Mouse (Mus musculus) stomach, embryonic 15.5 days (tissue): ENCODE results near the gene Rnf144b. TPM values are rescaled to one million over a fixed set of nuclear protein-coding genes. Genes with fewer than 3 reads are reported as not detected.
A peak's percentile ranks its signal among the peaks of the same experiment; 100 is the strongest.

Experiments
- ATAC-seq: fragments of 200-750 bp; cut with Nextera tagmentation; 2 replicates; pipeline ENCODE4 v1.8.0; 2017; ENCODE audit warnings: low read depth, moderate number of reproducible peaks, moderate TSS enrichment; ENCODE audit not compliant: insufficient read depth, low FRiP score
- H3K27ac ChIP-seq: fragments of 300-500 bp; sonication (generic); 2 replicates; pipeline ENCODE4 v1.5.1; 2015; ENCODE audit warnings: mild to moderate bottlenecking, inconsistent platforms
- H3K27me3 ChIP-seq: fragments of 300-500 bp; sonication (generic); replicated peaks from 2 replicates; pipeline ENCODE4 v1.6.1; 2015; ENCODE audit warnings: inconsistent platforms
- H3K36me3 ChIP-seq: fragments of 300-500 bp; sonication (generic); 2 replicates; pipeline ENCODE4 v1.6.1; 2015; ENCODE audit warnings: inconsistent platforms
- H3K4me1 ChIP-seq: fragments of 300-500 bp; sonication (generic); 2 replicates; pipeline ENCODE4 v1.6.1; 2015; ENCODE audit warnings: inconsistent platforms
- H3K4me2 ChIP-seq: fragments of 300-500 bp; sonication (generic); 2 replicates; pipeline ENCODE4 v1.6.1; 2015; ENCODE audit warnings: mild to moderate bottlenecking, inconsistent platforms
- H3K4me3 ChIP-seq: fragments of 300-500 bp; sonication (generic); replicated peaks from 2 replicates; pipeline ENCODE4 v1.5.1; 2015; ENCODE audit warnings: inconsistent platforms
- H3K9ac ChIP-seq: fragments of 300-500 bp; sonication (generic); 2 replicates; pipeline ENCODE4 v1.6.1; 2015; ENCODE audit warnings: inconsistent platforms
- H3K9me3 ChIP-seq: fragments of 300-500 bp; sonication (generic); 2 replicates; pipeline ENCODE4 v1.6.1; 2016; ENCODE audit warnings: inconsistent platforms
- WGBS: fragments of 180-500 bp; shearing (Covaris S2); methylation state at CpG from one replicate; pipeline ENCODE4 v1.1.7; 2015; 5-methylcytosine and 5-hydroxymethylcytosine counted together
- polyA plus RNA-seq: library from polyadenylated mRNA; unstranded; fragments of >200 nt; fragmentation: Nextera tagmentation; extraction: Ambion mirVana; gene quantifications from 2 replicates; pipeline ENCODE4 v1.2.1, GENCODE M21; 2015

Gene Rnf144b
- polyA plus RNA-seq, 1 experiment from 2014 or later = 2.0 TPM

GRCm38 (mm10) chr13:47183771-47184170, 61.3 kb downstream of the Rnf144b start:
- Histone ChIP-seq H3K36me3 (no peaks in the 10 kb centered on the region), H3K4me1 (no peaks in the 10 kb centered on the region), H3K27me3 (no peaks in the 10 kb centered on the region), H3K4me3 (no peak overlapping the region), H3K27ac (no peak overlapping the region), H3K9me3 (no peaks in the 10 kb centered on the region), H3K9ac (no peak overlapping the region), H3K4me2 (no peak overlapping the region)
- no peak for ATAC-seq
- 73% methylated on average over 9 of the region's 9 CpGs for WGBS

- H3K9me3 ChIP-seq = no peaks in the 10 kb centered on the region
- no peak overlapping the region for H3K4me3 ChIP-seq
- no peaks in the 10 kb centered on the region for H3K36me3 ChIP-seq
- no peak overlapping the region for H3K4me2 ChIP-seq
- 0 out of 2 replicates have a peak, but pooled peaks cover 2% of the 10 kb centered on the region for H3K4me1 ChIP-seq
- no peak overlapping the region for H3K27ac ChIP-seq
- 74% methylated on average over 4 of the region's 4 CpGs for WGBS
- no peak overlapping the region for H3K9ac ChIP-seq
- ATAC-seq = no peak
- no peaks in the 10 kb centered on the region for H3K27me3 ChIP-seq
These were observed 65.4 kb downstream of the Rnf144b start for GRCm38 (mm10) chr13:47187836-47188235.

- H3K4me3 ChIP-seq = no peak overlapping the region
- no peaks in the 10 kb centered on the region for H3K9me3 ChIP-seq
- no peak overlapping the region for H3K27ac ChIP-seq
- peaks cover 8% of the 10 kb centered on the region; the same call in 1 of the 2 replicates for H3K4me1 ChIP-seq
- no peak for ATAC-seq
- no peak overlapping the region for H3K4me2 ChIP-seq
- H3K36me3 ChIP-seq = no peaks in the 10 kb centered on the region
- no peak overlapping the region for H3K9ac ChIP-seq
- WGBS = 79% methylated on average over 7 of the region's 7 CpGs
- no peaks in the 10 kb centered on the region for H3K27me3 ChIP-seq
These were observed 67.5 kb downstream of the Rnf144b start for GRCm38 (mm10) chr13:47189971-47190370.

GRCm38 (mm10) chr13:47192200-47192599, 69.7 kb downstream of the Rnf144b start:
- no peaks in the 10 kb centered on the region for H3K36me3 ChIP-seq
- H3K27ac ChIP-seq = no peak overlapping the region
- 41% methylated on average over 2 of the region's 2 CpGs for WGBS
- H3K4me2 ChIP-seq = no peak overlapping the region
- no peak for ATAC-seq
- H3K27me3 ChIP-seq = 0 out of 2 replicates have a peak, but pooled peaks cover 3% of the 10 kb centered on the region
- no peaks in the 10 kb centered on the region for H3K9me3 ChIP-seq
- no peak overlapping the region for H3K4me3 ChIP-seq
- peaks cover 8% of the 10 kb centered on the region; the same call in 1 of the 2 replicates for H3K4me1 ChIP-seq
- no peak overlapping the region for H3K9ac ChIP-seq

GRCm38 (mm10) chr13:47192771-47193170, 70.3 kb downstream of the Rnf144b start:
- Histone ChIP-seq H3K9me3 (no peaks in the 10 kb centered on the region), H3K27ac (no peak overlapping the region), H3K9ac (no peak overlapping the region), H3K27me3 (0 out of 2 replicates have a peak, but pooled peaks cover 3% of the 10 kb centered on the region), H3K4me2 (no peak overlapping the region), H3K4me1 (peaks cover 8% of the 10 kb centered on the region; the same call in 1 of the 2 replicates), H3K36me3 (no peaks in the 10 kb centered on the region), H3K4me3 (no peak overlapping the region)
- no peak for ATAC-seq
- 64% methylated on average over 5 of the region's 5 CpGs for WGBS

- Histone ChIP-seq H3K27me3 (0 out of 2 replicates have a peak, but pooled peaks cover 3% of the 10 kb centered on the region), H3K27ac (peak overlapping the region; percentile 78), H3K4me2 (peak overlapping the region; percentile 83), H3K9me3 (no peaks in the 10 kb centered on the region), H3K4me1 (peaks cover 8% of the 10 kb centered on the region; the same call in 1 of the 2 replicates), H3K9ac (peak overlapping the region; percentile 17; the same call in 1 of the 2 replicates), H3K4me3 (peak overlapping the region; percentile 43), H3K36me3 (no peaks in the 10 kb centered on the region)
- 6% methylated on average over 32 of the region's 32 CpGs for WGBS
- peak; percentile 88 for ATAC-seq
These were observed 71.1 kb downstream of the Rnf144b start for GRCm38 (mm10) chr13:47193326-47194153.

- Histone ChIP-seq H3K9ac (no peak overlapping the region), H3K27ac (0 out of 2 replicates have a peak overlapping the region, but pooled peaks have one; percentile 8), H3K36me3 (no peaks in the 10 kb centered on the region), H3K4me1 (peaks cover 8% of the 10 kb centered on the region; the same call in 1 of the 2 replicates), H3K27me3 (0 out of 2 replicates have a peak, but pooled peaks cover 3% of the 10 kb centered on the region), H3K4me3 (peak overlapping the region; percentile 43), H3K9me3 (no peaks in the 10 kb centered on the region), H3K4me2 (peak overlapping the region; percentile 83)
- no peak for ATAC-seq
- 14% methylated on average over 11 of the region's 11 CpGs for WGBS
These were observed 72.2 kb downstream of the Rnf144b start for GRCm38 (mm10) chr13:47194695-47195094.

- Histone ChIP-seq H3K4me3 (no peak overlapping the region), H3K27ac (no peak overlapping the region), H3K27me3 (0 out of 2 replicates have a peak, but pooled peaks cover 3% of the 10 kb centered on the region), H3K4me2 (peak overlapping the region; percentile 83), H3K9me3 (no peaks in the 10 kb centered on the region), H3K9ac (no peak overlapping the region), H3K4me1 (peaks cover 8% of the 10 kb centered on the region; the same call in 1 of the 2 replicates), H3K36me3 (no peaks in the 10 kb centered on the region)
- ATAC-seq = no peak
- 24% methylated on average over 4 of the region's 4 CpGs for WGBS
These were observed 73.0 kb downstream of the Rnf144b start for GRCm38 (mm10) chr13:47195491-47195890.

GRCm38 (mm10) chr13:47200011-47200670, 77.7 kb downstream of the Rnf144b start:
- H3K36me3 ChIP-seq = no peaks in the 10 kb centered on the region
- no peak overlapping the region for H3K4me3 ChIP-seq
- no peaks in the 10 kb centered on the region for H3K4me1 ChIP-seq
- no peak overlapping the region for H3K4me2 ChIP-seq
- H3K9ac ChIP-seq = no peak overlapping the region
- no peaks in the 10 kb centered on the region for H3K9me3 ChIP-seq
- 0 out of 2 replicates have a peak, but pooled peaks cover 3% of the 10 kb centered on the region for H3K27me3 ChIP-seq
- WGBS = 58% methylated on average over 12 of the region's 12 CpGs
- no peak for ATAC-seq
- no peak overlapping the region for H3K27ac ChIP-seq

- WGBS = 38% methylated on average over 13 of the region's 13 CpGs
- no peaks in the 10 kb centered on the region for H3K27me3 ChIP-seq
- H3K36me3 ChIP-seq = no peaks in the 10 kb centered on the region
- H3K9me3 ChIP-seq = no peaks in the 10 kb centered on the region
- peak overlapping the region; percentile 8; the same call in 1 of the 2 replicates for H3K27ac ChIP-seq
- ATAC-seq = no peak
- H3K4me3 ChIP-seq = no peak overlapping the region
- H3K4me1 ChIP-seq = no peaks in the 10 kb centered on the region
- no peak overlapping the region for H3K9ac ChIP-seq
- no peak overlapping the region for H3K4me2 ChIP-seq
These were observed 79.6 kb downstream of the Rnf144b start for GRCm38 (mm10) chr13:47201962-47202624.

- no peaks in the 10 kb centered on the region for H3K4me1 ChIP-seq
- H3K9me3 ChIP-seq = no peaks in the 10 kb centered on the region
- no peaks in the 10 kb centered on the region for H3K36me3 ChIP-seq
- H3K27ac ChIP-seq = no peak overlapping the region
- WGBS = 71% methylated on average over 4 of the region's 4 CpGs
- no peak overlapping the region for H3K4me2 ChIP-seq
- no peaks in the 10 kb centered on the region for H3K27me3 ChIP-seq
- H3K9ac ChIP-seq = no peak overlapping the region
- ATAC-seq = no peak
- H3K4me3 ChIP-seq = no peak overlapping the region
These were observed 88.0 kb downstream of the Rnf144b start for GRCm38 (mm10) chr13:47210496-47210895.
